Mouse (Mus musculus) ES-Bruce4 (cell line): ENCODE data around the gene Dll4.

Experiments
- CTCF ChIP-seq: IDR thresholded peaks from one replicate; pipeline ENCODE4 v1.8.1; 2011; ENCODE audit warnings: low read depth, low read length
- EP300 ChIP-seq: IDR thresholded peaks from 2 replicates; pipeline ENCODE4 v1.6.1; 2011; ENCODE audit warnings: low read depth, low read length; ENCODE audit not compliant: insufficient read depth
- POLR2A ChIP-seq: IDR thresholded peaks from one replicate; pipeline ENCODE4 v1.8.1; 2011; ENCODE audit warnings: low read length; ENCODE audit not compliant: insufficient read depth

DNA sequence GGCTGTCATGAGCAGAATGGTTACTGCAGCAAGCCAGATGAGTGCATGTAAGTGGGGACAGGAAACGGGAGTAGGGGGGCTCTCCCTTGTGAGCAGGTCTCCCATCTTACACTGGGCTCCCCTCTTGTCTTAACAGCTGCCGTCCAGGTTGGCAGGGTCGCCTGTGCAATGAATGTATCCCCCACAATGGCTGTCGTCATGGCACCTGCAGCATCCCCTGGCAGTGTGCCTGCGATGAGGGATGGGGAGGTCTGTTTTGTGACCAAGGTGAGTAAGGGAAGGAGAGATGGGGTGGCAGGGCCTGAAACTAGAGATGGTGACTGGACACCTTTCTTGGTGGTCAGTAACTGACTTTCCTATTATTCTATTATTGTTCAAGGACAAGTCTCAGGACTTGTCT is 3.0 kb downstream of the Dll4 start:
- TF ChIP-seq CTCF = no peak
- TF ChIP-seq POLR2A = no peak
- no peak for TF ChIP-seq EP300
